Mouse (Mus musculus): Measurements from ENCODE around the gene Pafah1b3. TPM values are rescaled to one million over a fixed set of nuclear protein-coding genes. Genes with fewer than 3 reads are reported as not detected.
A peak's percentile ranks its signal among the peaks of the same experiment; 100 is the strongest.

The Pafah1b3 gene
- total and polyA plus RNA-seq, 2 experiments, result 3.7 to 8.4 TPM

GRCm38 (mm10) chr7:25251822-25252221 lies 46.0 kb downstream of the Pafah1b3 start:
- Histone ChIP-seq H3K9ac (ENCODE audit: low read depth, low read length) (no peak overlapping the region; the same call in 1 of the 2 replicates), H3K27ac (replicated peaks; ENCODE audit: insufficient read depth, low read depth, low read length) (peak overlapping the region; percentile 36)

DNA sequence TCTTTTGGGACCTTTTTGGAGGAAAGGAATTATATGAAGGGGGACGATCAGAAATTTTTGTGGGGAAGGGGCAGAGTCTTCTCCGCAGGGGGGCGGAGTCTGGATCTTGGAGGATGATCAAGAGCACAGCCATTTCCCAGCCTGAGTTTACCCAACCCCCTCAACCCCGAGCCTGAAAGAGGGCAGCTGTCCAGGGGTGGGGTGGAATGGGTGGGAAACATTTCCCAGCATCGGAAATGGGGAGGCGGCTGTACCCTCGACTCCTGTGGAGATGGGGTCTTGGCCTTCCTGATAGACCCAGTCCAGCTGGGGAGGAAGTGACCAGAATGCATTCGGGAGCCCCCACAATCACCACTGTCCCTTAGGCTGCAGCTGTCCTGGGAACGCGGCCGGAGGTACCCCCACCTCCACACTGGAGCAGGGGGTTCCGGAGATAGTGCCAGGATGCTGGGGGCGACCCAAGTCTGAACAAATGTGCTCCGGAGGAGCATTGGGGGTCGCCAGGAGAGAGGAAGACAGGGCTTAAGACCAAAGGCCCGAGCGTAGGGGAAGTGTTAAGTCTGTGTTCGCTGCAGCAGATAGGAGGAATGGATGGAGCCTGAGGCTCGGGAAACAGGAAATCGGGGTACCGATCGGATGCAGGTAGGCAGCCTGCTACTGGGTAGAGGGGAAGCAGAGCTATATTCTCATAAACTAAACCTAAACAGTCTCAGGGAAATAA lies 46.6 kb downstream of the Pafah1b3 start:
- Histone ChIP-seq H3K4me3 (ENCODE audit: insufficient read depth, low read depth, low read length) (peak overlapping the region; percentile 27), H3K27me3 (ENCODE audit: control insufficient read depth, insufficient read depth, low read length) (no peaks in the 10 kb centered on the region), H3K9ac (ENCODE audit: low read depth, low read length) (peak overlapping the region; percentile 60), H3K27ac (replicated peaks; ENCODE audit: insufficient read depth, low read depth, low read length) (peak overlapping the region; percentile 36), H3K4me1 (ENCODE audit: control insufficient read depth, insufficient read depth, low read length) (peaks cover 12% of the 10 kb centered on the region), H3K79me2 (ENCODE audit: control insufficient read depth, insufficient read depth, low read length) (peaks cover 31% of the 10 kb centered on the region; the same call in 1 of the 2 replicates), H3K36me3 (ENCODE audit: control insufficient read depth, insufficient read depth, low read length) (no peaks in the 10 kb centered on the region)
- TF ChIP-seq POLR2A (IDR thresholded peaks at IDR 0.05; ENCODE audit: extremely low read depth, insufficient read depth, low read length) (no peak), CTCF (IDR thresholded peaks at IDR 0.05; ENCODE audit: low read depth, low read length) (no peak)
- WGBS, result 24% methylated on average over 22 of the region's 22 CpGs
- DNase-seq (ENCODE audit: extremely low read depth, low read depth, low spot score), result no peak

More at GRCm38 (mm10) chr7:25251822-25252221, 46.0 kb downstream of the Pafah1b3 start:
- TF ChIP-seq CTCF (IDR thresholded peaks at IDR 0.05; ENCODE audit: low read depth, low read length) (no peak), POLR2A (IDR thresholded peaks at IDR 0.05; ENCODE audit: extremely low read depth, insufficient read depth, low read length) (no peak)
- DNase-seq (ENCODE audit: extremely low read depth, low read depth, low spot score), result no peak
- WGBS, result 58% methylated on average over 8 of the region's 8 CpGs
- peaks cover 12% of the 10 kb centered on the region for H3K4me1 ChIP-seq (ENCODE audit: control insufficient read depth, insufficient read depth, low read length)
- peaks cover 28% of the 10 kb centered on the region; the same call in 1 of the 2 replicates for H3K79me2 ChIP-seq (ENCODE audit: control insufficient read depth, insufficient read depth, low read length)
- no peaks in the 10 kb centered on the region for H3K36me3 ChIP-seq (ENCODE audit: control insufficient read depth, insufficient read depth, low read length)
- H3K4me3 ChIP-seq (ENCODE audit: insufficient read depth, low read depth, low read length), result no peak overlapping the region
- H3K27me3 ChIP-seq (ENCODE audit: control insufficient read depth, insufficient read depth, low read length), result no peaks in the 10 kb centered on the region

DNA sequence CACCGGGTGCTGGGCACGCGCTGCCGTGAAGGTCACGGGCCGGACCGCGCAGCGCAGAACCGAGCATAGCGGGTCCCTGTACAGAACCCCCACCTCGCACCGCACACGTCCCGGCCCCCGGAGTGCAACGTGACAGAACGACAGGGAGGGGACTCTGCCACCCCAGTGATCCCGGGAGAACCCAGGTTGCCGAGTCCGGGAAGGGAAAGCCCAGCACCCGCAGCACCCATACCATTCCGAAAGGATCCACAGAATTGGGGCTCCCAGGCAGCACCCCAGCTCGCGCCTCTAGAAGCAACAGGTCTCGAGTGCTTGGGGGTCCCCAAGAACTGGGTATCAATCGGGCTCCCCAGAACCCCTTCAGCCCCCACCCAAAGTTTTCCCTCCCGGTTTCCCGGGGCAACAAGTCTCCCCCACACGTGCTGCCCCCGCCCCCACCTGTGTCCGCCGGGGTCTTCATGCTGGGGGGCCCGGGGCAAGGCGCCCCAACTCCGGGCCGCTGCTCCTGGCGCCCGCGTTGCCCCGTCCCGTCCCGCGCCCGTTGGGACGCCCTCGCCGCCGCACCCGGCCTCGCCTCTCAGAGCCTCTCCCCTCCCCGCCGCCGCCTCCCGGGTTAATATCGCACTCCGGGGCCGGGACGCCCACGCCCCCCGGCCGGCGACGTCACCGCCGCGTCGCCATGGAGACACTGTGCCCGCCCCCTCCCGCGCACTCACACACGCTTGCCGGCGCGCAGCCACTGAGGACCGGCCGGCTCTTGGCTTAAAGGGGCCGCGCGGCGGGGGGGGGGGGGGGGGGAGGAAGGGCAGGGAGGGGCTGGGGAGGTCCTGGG lies 47.4 kb downstream of the Pafah1b3 start, which contains the start of gene Erf:
Erf (minus strand) TSS at position 621 of the 832 bp plus-strand sequence.
- Histone ChIP-seq H3K4me3 (ENCODE audit: insufficient read depth, low read depth, low read length) (peak within 1 kb of the TSS; percentile 90), H3K4me1 (ENCODE audit: control insufficient read depth, insufficient read depth, low read length) (peaks cover 12% of the 10 kb centered on the region), H3K79me2 (ENCODE audit: control insufficient read depth, insufficient read depth, low read length) (peaks cover 35% of the 10 kb centered on the region; the same call in 1 of the 2 replicates), H3K9ac (ENCODE audit: low read depth, low read length) (peak within 1 kb of the TSS; percentile 93), H3K27ac (replicated peaks; ENCODE audit: insufficient read depth, low read depth, low read length) (peak within 1 kb of the TSS; percentile 82), H3K27me3 (ENCODE audit: control insufficient read depth, insufficient read depth, low read length) (no peaks in the 10 kb centered on the region), H3K36me3 (ENCODE audit: control insufficient read depth, insufficient read depth, low read length) (peaks cover 2% of the 10 kb centered on the region; the same call in 1 of the 2 replicates)
- peak; percentile 95 for TF ChIP-seq POLR2A (IDR thresholded peaks at IDR 0.05; ENCODE audit: extremely low read depth, insufficient read depth, low read length)
- no peak for TF ChIP-seq CTCF (IDR thresholded peaks at IDR 0.05; ENCODE audit: low read depth, low read length)
- peak; percentile 58 for DNase-seq (ENCODE audit: extremely low read depth, low read depth, low spot score)
- 1% methylated on average over 70 of the region's 81 CpGs for WGBS

DNA sequence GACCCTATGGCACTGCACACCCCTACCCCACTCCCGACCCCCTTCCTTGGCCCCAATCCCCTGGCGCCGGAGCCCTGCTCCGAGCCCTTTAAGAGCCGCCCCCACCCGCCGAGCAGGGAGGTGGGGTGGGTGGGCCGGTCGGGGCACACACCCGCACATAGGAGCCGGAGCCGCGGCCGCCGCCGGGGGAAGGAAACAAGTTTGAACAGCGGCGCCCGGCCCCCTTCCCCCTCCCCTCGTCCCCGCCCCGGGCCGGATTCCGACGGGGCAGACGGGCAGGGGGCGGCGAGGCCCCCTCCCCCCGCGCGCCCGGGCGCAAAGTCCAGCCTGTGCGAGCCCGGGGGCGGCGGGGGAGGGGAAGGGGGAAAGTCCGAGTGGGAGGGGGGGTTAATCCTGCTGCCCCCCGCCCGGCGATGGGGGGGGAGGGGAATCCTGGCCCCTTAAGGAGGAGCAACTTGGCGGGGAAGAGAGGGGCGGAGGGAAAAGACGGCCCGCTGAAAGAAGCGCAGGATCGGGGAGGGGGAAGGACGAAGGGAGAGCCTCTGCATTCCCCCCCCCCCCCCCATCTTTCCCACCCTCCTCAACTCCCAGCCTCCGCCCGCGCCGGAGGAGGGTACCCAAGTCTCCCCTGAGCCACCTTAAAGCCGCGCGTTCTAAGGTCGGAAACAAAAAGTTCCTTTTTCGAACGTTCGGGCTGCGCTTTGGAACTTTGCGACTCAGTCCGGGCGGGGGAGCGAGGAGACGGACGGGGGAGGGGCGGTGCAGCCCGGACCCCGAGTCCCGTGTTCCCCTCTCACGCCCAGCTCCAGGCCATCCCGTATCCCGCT lies 48.3 kb downstream of the Pafah1b3 start:
- peak; percentile 62 for DNase-seq (ENCODE audit: extremely low read depth, low read depth, low spot score)
- Histone ChIP-seq H3K4me3 (ENCODE audit: insufficient read depth, low read depth, low read length) (peak overlapping the region; percentile 90), H3K27ac (replicated peaks; ENCODE audit: insufficient read depth, low read depth, low read length) (peak overlapping the region; percentile 86), H3K4me1 (ENCODE audit: control insufficient read depth, insufficient read depth, low read length) (peaks cover 12% of the 10 kb centered on the region), H3K36me3 (ENCODE audit: control insufficient read depth, insufficient read depth, low read length) (peaks cover 4% of the 10 kb centered on the region; the same call in 1 of the 2 replicates), H3K9ac (ENCODE audit: low read depth, low read length) (peak overlapping the region; percentile 93), H3K27me3 (ENCODE audit: control insufficient read depth, insufficient read depth, low read length) (no peaks in the 10 kb centered on the region), H3K79me2 (ENCODE audit: control insufficient read depth, insufficient read depth, low read length) (peaks cover 40% of the 10 kb centered on the region; the same call in 1 of the 2 replicates)
- TF ChIP-seq POLR2A (IDR thresholded peaks at IDR 0.05; ENCODE audit: extremely low read depth, insufficient read depth, low read length), result peak; percentile 34; the same call in 1 of the 2 replicates
- TF ChIP-seq CTCF (IDR thresholded peaks at IDR 0.05; ENCODE audit: low read depth, low read length), result no peak
- WGBS, result under 1% methylated on average over 49 of the region's 73 CpGs

DNA sequence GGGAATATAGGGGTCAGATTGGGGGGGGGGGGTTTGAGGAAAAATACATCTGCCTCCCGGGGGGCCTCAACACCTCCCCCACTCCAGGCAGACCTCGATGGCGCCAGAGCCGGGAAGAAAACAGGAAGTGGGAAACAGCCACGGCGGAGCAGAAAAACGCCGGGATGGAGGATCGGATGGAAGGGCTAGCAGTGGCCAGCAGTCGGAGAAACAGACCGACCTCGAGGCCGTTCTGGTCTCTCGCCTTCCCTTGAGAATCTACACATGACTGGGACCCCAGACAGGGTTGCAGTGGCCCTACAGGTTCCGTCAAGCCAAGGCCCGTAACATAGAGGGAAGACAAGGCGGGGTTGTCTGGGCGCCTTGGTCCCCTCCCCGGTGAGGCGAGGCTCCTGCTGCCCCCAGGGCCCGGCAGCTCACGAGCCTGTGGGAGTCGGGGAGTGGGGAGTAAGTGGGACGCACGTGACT lies 48.9 kb downstream of the Pafah1b3 start:
- H3K79me2 ChIP-seq (ENCODE audit: control insufficient read depth, insufficient read depth, low read length), result peaks cover 41% of the 10 kb centered on the region; the same call in 1 of the 2 replicates
- H3K9ac ChIP-seq (ENCODE audit: low read depth, low read length), result peak overlapping the region; percentile 93
- TF ChIP-seq POLR2A (IDR thresholded peaks at IDR 0.05; ENCODE audit: extremely low read depth, insufficient read depth, low read length), result no peak
- TF ChIP-seq CTCF (IDR thresholded peaks at IDR 0.05; ENCODE audit: low read depth, low read length), result no peak
- 1% methylated on average over 25 of the region's 25 CpGs for WGBS
- H3K27ac ChIP-seq (replicated peaks; ENCODE audit: insufficient read depth, low read depth, low read length), result peak overlapping the region; percentile 86
- H3K27me3 ChIP-seq (ENCODE audit: control insufficient read depth, insufficient read depth, low read length), result no peaks in the 10 kb centered on the region
- peaks cover 4% of the 10 kb centered on the region; the same call in 1 of the 2 replicates for H3K36me3 ChIP-seq (ENCODE audit: control insufficient read depth, insufficient read depth, low read length)
- H3K4me3 ChIP-seq (ENCODE audit: insufficient read depth, low read depth, low read length), result peak overlapping the region; percentile 90
- DNase-seq (ENCODE audit: extremely low read depth, low read depth, low spot score), result no peak
- peaks cover 12% of the 10 kb centered on the region for H3K4me1 ChIP-seq (ENCODE audit: control insufficient read depth, insufficient read depth, low read length)

Measured in liver, adult 2 months (tissue).